Mouse (Mus musculus) telencephalon, adult 2 months (tissue): ENCODE measurements around the gene Rab39.

Experiments used
- DNase-seq: peaks from one replicate; pipeline ENCODE4 v3.0.0-alpha.2; 2011; ENCODE audit warnings: low read depth, low spot score

Rab39 gene

DNA sequence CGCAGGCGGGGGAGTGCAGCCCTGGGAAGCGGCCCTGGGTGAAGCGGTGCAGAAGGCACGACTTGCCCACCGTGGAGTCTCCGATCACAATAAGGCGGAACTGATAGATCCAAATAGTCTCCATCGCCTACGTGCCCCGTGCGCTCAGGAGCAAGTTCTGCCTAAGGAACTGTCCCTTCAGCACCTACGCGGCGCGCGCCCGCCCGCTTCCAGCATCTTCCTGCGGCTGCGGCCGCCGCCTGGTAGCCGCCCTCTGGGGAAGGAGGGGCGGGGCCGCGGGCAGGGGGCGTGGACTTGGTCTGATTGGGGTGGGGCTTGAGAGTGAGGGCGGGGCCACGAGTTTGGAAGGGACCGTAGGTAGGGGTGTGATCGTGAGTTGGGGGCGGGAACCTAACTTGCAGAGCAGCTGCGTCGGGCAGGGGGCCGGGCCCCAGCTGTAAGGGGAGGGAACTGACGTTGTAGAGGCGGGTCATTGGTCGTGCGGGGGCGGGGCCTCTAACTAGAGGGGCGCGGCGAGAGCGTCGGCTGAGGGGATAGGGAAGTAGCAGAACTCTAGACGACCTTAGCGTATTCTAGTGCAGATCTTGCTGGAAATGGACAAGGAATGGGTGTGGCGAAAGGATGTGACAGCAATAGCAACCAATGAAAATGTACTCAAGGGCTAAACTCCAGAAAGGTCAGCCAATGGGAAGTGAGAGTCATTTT is at the start of gene Rab39:
Rab39 (minus strand) TSS at position 241 of the 705 bp plus-strand sequence.
- peak; percentile 72 for DNase-seq

DNA sequence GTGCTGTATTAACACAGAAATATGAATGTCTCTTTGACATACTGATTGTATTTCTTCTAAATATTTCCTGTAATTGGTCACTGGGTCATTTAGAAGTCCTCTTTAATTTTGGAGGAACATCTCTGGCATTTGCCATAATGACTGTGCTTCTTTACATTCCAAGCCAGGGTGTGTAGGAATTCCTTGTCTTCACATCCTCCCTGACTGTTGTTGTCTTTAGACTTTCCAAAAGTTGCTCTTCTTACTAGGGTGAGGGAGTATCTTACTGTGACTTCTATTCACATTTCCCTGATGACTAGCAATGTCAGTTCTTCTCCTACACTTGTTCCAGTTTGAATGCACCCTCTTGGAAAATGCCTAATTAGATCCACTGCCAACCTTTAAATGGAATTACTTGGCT is 48.8 kb upstream of the Rab39 start:
- no peak for DNase-seq

- DNase-seq, result no peak
Observed at GRCm38 (mm10) chr9:53750899-53751298, 44.9 kb upstream of the Rab39 start.

GRCm38 (mm10) chr9:53750411-53750810 is 44.4 kb upstream of the Rab39 start:
- no peak for DNase-seq

GRCm38 (mm10) chr9:53740829-53741404 is 34.9 kb upstream of the Rab39 start:
- no peak for DNase-seq

GRCm38 (mm10) chr9:53705491-53705991 is 491 bp downstream of the Rab39 start:
- peak; percentile 17 for DNase-seq

DNA sequence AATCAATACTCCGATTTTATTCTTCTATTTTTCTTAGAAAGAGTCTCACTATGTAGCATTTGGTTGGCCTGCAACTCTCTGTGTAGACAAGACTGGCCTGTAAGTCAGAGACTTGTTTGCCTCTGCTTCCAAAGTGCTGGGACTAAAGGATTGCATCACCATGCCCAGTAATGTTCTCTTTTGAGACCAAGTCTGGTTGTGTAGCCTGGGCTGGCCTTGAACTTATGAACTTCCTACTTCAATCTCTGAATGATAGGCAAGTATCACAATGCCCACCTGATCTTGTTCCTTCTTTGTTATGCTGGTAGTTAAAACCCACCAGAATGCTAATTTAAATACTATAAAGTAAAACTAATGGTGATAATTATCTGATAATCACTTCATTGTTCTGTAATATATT is 3.0 kb downstream of the Rab39 start:
- no peak for DNase-seq

DNA sequence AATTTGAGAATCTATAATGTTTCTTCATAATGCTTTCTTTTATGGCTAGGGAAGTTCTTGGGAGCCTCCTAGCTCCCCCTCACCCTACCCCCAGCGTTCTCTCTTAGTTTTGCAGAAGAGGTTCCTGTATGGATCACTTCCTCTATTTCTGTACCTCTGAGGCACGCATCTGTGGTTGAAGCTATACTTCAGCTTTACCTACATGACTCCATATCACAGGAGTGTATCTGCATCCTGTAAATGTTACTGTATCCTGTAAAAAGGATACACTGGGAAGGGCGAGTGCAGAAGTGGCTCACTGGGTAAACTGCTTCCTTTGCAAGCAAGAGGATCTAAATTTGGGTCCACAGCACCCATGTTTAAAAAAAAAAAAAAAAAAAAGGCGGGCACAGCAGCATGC is 5.5 kb downstream of the Rab39 start:
- DNase-seq, result no peak

DNA sequence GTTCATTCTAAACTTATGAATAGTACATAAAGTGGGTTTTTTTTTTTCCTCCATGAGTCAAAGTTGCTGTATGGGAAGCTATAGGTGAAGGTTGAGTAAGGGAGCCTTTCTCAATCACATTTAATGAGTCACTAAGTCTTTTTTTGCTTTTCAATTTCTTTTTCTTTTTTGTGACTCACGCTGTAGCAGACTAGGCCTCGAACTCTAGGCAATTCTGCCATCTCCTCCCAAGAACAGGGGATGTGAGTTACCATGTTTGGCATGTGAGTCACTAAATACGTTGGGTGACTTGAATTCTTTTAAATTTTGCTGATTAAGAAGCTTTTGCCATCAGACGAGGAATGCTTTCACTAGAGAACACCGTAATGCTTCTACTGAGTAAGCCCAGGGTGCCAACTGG is 10.2 kb downstream of the Rab39 start:
- no peak for DNase-seq

GRCm38 (mm10) chr9:53693718-53694117 is 12.3 kb downstream of the Rab39 start:
- DNase-seq, result no peak

GRCm38 (mm10) chr9:53691745-53692670 is 14.0 kb downstream of the Rab39 start:
- no peak for DNase-seq

DNA sequence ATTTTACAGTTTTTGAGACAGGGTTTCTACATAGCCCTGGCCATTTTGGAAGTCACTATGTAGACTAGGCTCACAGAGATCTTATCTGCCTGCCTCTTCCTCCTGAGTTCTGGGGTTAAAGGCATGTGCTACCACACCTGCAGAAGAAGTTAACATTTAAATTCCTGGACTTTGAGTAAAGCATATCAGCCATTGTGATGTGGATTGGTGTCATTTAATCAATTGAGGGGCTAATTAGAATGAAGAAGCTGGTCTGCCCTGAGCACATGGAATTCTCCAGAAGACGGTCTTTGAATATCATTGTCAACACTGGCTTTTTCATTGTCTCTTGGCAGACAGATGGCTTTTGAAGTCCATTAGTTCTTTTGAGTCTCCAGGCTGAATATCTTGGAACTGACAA is 25.2 kb downstream of the Rab39 start:
- DNase-seq, result no peak

- no peak for DNase-seq
Observed at GRCm38 (mm10) chr9:53676921-53677320, 29.1 kb downstream of the Rab39 start.

GRCm38 (mm10) chr9:53673571-53673970 is 32.5 kb downstream of the Rab39 start:
- peak; percentile 66 for DNase-seq

DNA sequence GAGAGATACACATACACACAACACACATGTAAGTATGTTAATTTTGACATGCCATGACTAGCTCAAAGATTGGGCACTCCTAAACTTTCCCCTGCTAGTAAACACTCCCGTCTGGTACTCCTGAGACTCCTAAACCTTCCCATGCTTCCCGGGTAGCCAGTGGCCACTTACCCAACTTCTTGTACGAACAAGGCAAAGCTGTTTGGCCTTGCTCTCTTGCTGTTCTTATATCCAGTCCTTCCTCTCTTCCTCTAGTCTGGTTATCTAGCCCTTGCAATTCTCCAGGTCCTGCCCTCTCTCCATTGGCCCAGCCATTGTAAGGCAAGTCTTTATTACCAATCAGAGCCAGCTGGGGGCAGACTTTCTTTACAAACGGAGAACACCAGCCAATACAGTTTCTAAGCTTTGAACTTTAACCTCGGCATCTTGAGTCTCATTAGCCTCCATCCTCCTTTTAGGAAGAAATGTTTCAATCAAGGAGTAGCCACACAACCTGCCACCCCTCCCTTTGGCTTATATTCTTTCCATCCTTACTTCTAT is 36.3 kb downstream of the Rab39 start, which contains the start of gene Cul5:
Cul5 (minus strand) TSS at position 335 of the 540 bp plus-strand sequence.
- no peak for DNase-seq

- DNase-seq, result peak; percentile 64
Observed at GRCm38 (mm10) chr9:53667020-53667669, 38.9 kb downstream of the Rab39 start.

DNA sequence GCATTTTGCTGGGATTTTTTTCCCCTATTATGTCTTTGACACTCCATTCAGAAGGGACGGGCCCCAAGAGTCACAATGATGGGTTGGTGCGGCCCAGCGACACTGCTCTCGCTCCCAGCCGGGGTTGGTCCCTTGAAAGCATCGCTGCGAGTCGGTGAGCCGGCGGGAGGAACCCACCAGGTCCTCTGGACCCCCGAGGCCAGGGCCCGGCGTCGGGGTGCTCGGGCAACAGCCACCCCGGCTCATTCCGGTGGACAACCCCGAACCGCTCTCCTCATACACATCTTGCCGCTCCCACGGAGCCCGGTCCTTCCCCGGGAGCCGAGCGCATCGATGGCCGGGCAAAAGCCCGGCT is 39.4 kb downstream of the Rab39 start:
- DNase-seq, result no peak

DNA sequence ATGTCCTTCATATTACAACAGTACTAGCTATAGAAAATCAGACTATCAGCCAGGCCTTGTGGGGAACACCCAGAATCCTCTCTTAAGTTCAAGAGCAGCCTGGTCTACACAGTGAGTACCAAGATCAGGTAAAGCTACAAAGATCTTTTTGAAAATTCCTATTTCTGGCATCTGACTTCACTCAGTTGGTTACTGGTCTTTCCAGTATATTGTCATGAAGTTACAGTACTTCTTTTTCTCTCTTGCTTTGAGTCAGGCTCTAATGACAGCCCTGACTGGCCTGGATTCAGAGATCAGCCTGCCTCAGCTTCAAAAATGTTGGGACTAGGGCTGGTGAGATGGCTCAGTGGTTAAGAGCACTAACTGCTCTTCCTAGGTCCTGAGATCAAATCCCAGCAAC is 40.6 kb downstream of the Rab39 start:
- no peak for DNase-seq

- no peak for DNase-seq
Observed at GRCm38 (mm10) chr9:53664819-53665218, 41.2 kb downstream of the Rab39 start.

- no peak for DNase-seq
Observed at GRCm38 (mm10) chr9:53634796-53635195, 71.2 kb downstream of the Rab39 start.
